Mouse (Mus musculus) adrenal gland, adult 18-20 months (tissue): ENCODE results near the gene Dcaf10. TPM values are rescaled to one million over a fixed set of nuclear protein-coding genes. Genes with fewer than 3 reads are reported as not detected.
"Not testable (repeated sequence)": the region's sequence is repeated elsewhere in the genome, so short reads cannot be mapped to it uniquely, and the experiment has no call there.

Experiments used
- DNase-seq, 2 experiments: peaks; one replicate each; pipeline ENCODE4 v3.0.0; 2021 to 2022; ENCODE audit warnings: low spot score in 2 of 2
- total RNA-seq, 2 experiments: library from RNA; stranded (reverse); gene quantifications; 1 replicate in 1 of 2; 2 replicates in 1 of 2; pipeline ENCODE4 v1.2.3; 2021

The Dcaf10 gene
- total RNA-seq, 2 experiments from 2014 or later: 25.5 to 27.1 TPM

GRCm38 (mm10) chr4:45392994-45393393 is 51.1 kb downstream of the Dcaf10 start:
- no peak for DNase-seq

GRCm38 (mm10) chr4:45393658-45394057 is 51.8 kb downstream of the Dcaf10 start:
- DNase-seq: no peak

GRCm38 (mm10) chr4:45396211-45396610 is 54.3 kb downstream of the Dcaf10 start:
- not testable (repeated sequence) for DNase-seq

GRCm38 (mm10) chr4:45398315-45398714 is 56.4 kb downstream of the Dcaf10 start:
- DNase-seq: not testable (repeated sequence)

- DNase-seq: no peak
These were observed 57.7 kb downstream of the Dcaf10 start for GRCm38 (mm10) chr4:45399421-45400210.

- DNase-seq: no peak
These were observed 60.4 kb downstream of the Dcaf10 start for GRCm38 (mm10) chr4:45402281-45402680.

GRCm38 (mm10) chr4:45402878-45403498 is 61.1 kb downstream of the Dcaf10 start:
- DNase-seq: no peak

- DNase-seq: no peak
These were observed 61.6 kb downstream of the Dcaf10 start for GRCm38 (mm10) chr4:45403499-45403878.

- DNase-seq: no peak
These were observed 62.2 kb downstream of the Dcaf10 start for GRCm38 (mm10) chr4:45404086-45404485.

- DNase-seq: no peak
These were observed 63.4 kb downstream of the Dcaf10 start for GRCm38 (mm10) chr4:45405315-45405714.

- DNase-seq: no peak
These were observed 64.5 kb downstream of the Dcaf10 start for GRCm38 (mm10) chr4:45406397-45406796.

- no peak for DNase-seq
These were observed 65.3 kb downstream of the Dcaf10 start for GRCm38 (mm10) chr4:45407001-45407702.

GRCm38 (mm10) chr4:45407703-45408334 is 65.9 kb downstream of the Dcaf10 start:
- DNase-seq: no peak

- peak; percentile 79 to 83 for DNase-seq
These were observed 66.7 kb downstream of the Dcaf10 start, which contains the start of gene Slc25a51 for GRCm38 (mm10) chr4:45408427-45409132. Slc25a51 (minus strand) TSS chr4:45408766.

GRCm38 (mm10) chr4:45409270-45409669 is 67.4 kb downstream of the Dcaf10 start:
- peak; percentile 64 to 73 for DNase-seq

GRCm38 (mm10) chr4:45411181-45411790 is 69.4 kb downstream of the Dcaf10 start:
- DNase-seq: no peak

GRCm38 (mm10) chr4:45412433-45413192 is 70.7 kb downstream of the Dcaf10 start:
- no peak for DNase-seq

- no peak for DNase-seq
These were observed 71.9 kb downstream of the Dcaf10 start for GRCm38 (mm10) chr4:45413674-45414338.

GRCm38 (mm10) chr4:45416314-45416713 is 74.4 kb downstream of the Dcaf10 start:
- no peak for DNase-seq
